Mouse (Mus musculus) spleen, embryonic (tissue): ENCODE results near the gene Snap91.

Experiments used
- CTCF ChIA-PET: fragments of 350-600 bp; sonication (Branson Sonifier 250); formaldehyde crosslinking; loops from one replicate; lab custom pipeline; 2022; lab: Charles Lee

Snap91 gene

DNA sequence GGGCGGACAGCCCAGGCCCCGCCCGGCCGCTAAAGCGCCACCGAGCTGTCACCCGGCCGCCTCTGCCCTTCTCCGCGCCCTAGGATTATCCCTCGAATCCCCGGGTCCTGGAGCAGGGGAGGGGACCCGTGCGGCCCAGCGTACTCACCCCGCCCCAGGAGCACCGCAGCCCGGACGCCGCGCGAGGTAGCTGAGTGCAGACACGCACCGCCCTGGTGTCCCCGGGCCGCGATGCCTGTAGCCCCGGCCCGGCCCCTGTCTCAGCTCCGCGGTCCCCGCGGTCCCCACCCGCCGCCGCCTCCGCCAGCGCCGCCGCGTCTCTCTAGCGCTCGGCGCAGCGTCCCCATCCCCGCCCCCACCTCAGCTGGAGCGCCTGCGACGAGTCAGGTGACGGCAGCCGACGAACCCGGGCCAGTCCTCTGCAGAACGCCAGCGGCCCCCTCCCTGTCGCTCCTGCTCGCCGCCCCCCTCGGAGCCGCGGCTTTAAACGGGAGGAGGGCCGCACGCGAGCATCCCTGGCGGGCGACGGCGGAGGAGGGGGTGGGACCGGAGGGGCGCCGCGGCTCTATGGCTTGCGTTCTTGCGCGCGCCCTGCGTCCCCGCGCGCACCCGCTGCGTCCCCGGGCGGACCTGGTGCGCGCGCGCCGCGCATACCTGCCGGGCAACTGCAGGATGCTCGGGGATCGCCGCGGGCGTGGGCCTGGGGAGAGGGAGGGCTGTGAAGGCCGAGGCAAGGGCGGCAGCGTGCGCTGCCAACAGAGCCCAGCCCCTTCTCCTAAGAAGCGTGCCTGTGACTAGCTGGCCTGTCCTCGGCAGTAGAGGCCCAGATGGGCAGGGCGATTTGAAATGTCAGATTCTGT lies at the start of gene Snap91:
Gene Snap91 (minus strand): TSS at position 542 of the 860 bp plus-strand sequence.
- CTCF ChIA-PET, result no interaction called here

DNA sequence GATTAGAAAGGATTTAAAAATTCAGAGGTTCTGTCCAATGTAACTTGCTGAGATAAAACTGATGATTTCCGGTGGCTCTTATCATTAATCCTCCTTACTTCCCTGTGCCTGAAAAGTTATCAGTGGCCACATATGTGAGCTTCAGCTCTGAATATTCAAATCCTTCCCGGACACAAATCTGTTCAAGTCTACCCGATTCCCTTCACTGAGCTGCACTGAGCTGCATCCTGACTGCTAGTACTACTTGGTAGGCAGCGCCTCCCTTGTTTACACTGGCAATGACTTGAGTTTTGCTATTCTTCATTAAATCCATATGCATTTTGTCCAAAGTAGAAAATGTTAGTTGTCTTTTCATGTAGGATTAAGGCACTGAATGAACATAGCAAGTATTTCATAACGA lies 46.1 kb upstream of the Snap91 start:
- CTCF ChIA-PET, result no interaction called here

DNA sequence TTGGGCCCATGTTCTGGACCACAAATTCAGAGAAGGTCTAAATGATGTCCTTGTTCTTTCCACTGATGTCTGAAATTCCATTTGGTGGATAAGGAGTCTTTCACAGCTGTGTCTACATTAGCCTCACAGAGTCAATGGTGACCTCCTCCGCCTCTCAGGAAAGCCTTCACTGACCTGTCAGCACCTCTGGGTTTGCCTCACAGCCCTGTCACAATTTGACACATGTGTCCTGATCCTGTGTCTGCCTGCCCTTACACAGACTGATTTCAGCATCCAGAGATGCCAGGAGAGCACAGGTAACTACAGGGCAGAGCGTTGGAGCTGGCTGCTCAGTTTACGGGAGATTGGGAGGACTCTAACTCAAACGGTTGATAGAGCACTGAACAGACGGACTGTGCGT lies 45.2 kb upstream of the Snap91 start:
- CTCF ChIA-PET, result no interaction called here

DNA sequence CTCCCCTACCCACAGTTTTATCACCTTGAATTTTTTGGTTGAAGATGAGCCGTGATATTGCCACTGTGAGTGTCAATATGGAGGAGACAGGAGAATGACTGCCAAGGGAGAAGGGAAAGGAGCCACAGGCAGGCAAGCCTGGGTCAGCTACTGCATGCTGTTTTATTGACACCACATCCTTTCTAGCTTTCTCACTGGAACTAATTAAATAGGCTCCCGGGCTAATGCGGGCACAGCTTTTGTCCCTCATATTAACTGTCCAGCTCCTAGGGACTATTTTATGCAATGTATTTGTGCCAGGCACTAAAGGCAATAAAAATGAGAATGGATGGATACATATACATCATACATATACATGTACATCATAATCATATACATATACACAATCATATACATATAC lies 42.0 kb upstream of the Snap91 start:
- CTCF ChIA-PET, result no interaction called here

DNA sequence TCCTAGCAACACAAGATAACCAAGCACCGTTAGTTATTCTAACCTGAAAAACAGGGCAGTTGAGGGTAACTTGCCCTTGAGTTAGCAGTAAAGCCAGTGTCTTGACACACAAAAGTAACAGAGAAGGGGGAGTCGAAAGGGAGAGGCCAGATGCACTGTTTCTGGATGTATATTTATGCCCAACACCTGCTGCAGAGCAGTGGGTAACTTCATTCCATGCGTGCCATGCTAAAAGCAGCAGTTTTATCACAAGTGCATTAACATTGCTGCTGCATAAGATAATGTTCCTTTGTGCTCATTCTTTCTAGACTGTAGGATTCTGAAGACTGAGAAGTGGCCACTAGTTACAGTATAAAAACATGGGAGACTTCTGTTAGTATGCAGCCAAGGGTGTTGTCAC lies 36.1 kb upstream of the Snap91 start:
- CTCF ChIA-PET, result no interaction called here

DNA sequence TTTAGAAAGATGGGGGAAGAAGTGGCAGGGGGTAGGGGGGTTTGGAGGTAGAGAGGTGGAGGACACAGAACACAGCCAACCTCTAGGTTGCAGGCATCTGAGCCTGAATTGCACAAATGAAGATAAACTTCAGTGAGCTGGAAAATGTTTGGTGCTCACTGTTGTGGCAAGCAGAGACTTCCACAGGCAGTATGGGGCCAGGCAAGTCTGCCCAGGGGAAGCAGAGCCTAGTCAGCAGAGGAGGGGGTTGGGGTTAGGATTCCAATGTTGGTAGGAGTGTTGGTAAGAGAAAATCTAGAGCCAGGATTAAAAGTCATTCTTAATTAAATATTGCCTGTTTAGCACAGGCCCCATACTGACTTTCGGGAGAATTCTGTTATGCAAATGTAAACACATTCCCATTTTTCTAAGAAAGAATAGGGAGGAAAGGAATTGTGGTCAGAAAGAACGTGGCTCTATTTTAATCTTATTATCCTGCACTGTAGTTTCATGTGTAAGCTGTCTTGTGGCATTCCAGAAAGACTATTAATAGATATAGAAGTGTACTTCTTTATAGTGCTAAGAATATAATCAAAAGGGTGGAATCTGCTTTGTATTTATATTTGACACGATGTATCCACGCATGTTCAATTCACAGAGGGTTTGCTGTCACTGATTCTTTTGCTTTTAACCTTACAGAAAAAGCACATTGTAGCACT lies 19.2 kb upstream of the Snap91 start:
- CTCF ChIA-PET, result no interaction called here

DNA sequence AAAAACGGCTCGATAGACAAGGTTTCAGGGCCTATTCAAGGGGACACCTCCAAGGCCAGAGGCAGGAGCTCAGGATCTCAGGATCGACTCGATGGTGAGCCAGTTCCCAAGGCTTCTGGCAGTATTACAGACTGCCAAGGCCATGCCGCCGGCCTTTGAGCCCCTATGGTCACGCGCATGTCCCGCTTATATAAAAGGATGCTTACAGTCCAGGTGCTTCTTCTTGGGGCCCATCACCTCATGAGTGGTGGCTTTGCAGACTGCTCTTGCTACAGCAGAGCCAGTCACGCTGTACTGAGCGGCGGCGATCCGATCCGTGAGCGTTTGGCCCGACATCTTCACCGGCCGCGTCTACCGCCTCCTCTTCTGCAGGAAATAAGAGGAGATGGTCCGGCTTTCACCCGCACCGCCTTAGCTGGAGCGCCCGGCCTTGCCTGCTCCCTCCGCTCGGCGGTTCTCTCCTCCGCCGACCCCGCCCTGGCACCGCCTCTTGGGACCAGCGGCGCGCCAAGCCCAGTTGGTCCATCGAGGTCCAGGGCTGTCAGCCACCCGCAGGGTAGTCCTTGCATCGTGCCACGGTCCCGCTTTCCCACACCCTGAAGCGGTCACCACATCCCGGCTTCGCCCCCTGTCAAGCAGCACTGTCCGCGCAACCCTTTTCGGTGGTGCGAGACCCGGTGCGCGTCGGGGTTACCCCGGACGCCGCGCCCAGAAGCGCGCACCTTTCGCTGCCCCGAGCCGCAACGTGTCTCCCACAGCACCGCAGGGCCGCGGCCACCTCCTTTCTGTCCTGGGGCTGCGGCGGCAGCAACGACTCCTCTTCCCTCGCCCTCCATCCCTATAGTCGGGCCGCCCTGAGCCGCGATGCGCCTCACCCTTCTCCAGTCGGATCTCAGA lies 990 bp downstream of the Snap91 start:
- CTCF ChIA-PET, result no interaction called here

DNA sequence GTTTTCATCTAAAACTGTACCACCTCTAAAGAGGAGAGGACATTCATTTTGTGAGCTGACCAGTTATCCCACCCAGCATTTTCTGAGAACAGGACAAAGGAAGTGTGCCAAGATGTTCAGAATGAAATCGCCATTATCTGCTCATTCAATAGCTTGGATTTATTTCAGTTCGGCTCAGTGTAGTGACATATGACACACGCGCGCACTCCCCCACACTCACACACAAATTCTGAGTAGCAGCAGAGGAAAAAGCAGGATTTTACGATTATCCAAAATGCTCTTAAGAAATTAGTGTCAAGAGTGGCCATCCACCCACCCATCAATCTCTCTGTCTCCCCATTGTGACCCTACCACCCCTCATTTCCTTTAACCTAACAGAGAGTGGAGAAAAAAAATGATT lies 1.7 kb downstream of the Snap91 start:
- CTCF ChIA-PET, result no interaction called here

DNA sequence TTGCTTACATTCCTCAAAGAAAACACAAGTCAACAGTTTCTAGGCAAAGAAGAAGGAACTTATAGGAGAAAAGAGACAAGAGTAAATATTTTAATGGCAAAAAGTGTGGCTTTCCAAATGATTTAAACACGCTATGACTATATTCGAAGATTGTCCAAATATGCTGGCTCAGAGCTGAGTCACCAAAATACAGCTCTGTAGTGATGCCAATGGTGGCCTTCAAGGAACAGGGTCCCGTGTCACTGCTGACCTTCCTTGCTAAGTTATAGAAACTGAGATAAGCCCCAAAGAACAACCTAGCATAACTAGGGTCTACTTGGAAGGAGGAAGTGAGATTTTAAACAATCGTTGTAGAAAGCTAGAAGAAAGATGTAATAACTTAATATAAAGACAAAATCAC lies 6.8 kb downstream of the Snap91 start:
- CTCF ChIA-PET, result no interaction called here

DNA sequence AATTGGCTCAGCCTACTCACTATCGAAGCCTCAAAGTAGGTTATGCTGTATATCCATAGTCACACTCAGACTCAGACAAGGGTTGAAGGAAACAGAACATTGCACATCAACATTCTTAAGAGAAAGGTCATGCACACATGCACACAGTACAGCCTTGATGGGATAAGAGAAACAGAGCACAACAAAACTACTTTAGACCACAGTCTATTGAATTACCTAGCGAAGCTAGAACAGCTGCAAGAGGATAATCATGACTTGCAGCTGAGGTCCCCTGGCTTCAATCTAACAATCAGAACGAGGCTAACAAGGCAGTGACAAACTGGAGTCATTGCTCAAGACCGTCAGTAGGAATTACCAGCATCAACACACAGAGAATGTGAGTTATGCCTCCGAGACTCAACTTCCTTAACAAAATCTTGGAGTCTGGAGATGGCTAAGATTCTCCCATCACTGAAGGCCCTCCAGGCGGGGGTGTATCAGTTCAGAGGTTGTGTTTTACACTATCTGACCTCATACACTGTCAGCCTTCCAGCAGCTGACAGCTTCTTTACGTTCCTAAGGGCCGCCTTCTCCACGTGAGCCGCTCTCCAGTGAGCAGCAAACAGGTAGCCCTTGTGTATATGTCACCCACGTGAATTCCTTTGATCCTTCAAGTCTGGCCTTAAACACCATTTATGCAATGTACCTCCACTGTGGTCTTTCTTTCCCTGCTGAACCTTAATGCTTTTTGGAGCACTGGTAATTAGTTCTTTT lies 10.7 kb downstream of the Snap91 start:
- CTCF ChIA-PET, result no interaction called here

DNA sequence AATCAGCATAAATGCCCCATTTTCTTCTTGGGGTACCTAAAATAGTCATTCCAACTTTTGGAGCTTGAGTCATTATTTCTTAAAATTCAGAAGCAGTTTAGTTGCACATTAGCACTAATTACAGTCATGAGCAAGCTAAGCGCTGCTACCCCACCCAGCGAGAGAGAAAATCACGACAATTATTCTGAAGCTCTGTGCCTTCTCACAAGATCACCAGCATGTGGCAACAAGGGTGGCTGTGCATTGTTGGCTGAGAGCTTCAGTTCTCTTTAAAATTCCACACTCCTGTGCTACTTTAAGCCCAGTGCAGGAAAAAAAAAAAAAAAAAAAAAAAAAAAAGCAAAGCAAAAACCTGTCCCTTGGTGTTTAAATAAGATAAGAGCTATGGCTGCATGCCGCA lies 22.4 kb downstream of the Snap91 start:
- CTCF ChIA-PET, result no interaction called here

DNA sequence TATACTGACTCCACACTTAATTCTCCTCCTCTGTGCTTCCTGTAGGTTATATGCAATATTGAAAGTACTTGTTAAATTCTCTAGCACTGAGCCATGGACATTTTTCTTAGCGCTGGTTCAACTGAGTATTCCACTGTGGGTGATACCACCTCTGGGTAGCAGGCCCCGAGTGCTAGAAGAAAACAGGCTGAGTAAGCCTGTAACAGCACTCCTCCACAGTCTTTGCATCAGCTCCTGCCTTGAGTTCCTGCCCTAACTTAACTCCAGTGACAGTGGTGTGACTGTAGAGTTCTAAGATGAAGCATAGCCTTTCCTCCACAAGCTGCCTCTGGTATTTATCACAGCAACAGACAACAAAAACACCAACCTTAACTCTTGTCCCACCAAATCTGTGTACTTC lies 22.8 kb downstream of the Snap91 start:
- CTCF ChIA-PET, result no interaction called here

DNA sequence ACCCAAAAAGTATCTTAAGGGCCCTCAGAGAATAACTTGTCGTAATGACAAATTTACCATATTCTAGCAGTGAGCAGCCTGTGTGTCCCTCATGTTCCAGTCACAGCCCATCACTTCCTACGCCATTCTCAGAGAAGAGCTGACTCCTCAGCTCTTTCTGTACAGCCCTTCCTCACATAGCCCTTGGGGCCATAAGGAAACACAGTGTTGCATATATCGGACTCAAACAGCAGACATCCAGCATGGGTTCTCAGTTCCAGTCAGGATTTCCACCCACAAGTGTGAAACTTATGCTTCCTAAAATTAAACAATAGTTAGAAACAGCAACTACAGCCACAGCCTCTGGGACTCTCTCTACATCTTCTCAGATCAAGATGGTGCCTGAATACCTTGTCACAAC lies 27.6 kb downstream of the Snap91 start:
- CTCF ChIA-PET, result no interaction called here

DNA sequence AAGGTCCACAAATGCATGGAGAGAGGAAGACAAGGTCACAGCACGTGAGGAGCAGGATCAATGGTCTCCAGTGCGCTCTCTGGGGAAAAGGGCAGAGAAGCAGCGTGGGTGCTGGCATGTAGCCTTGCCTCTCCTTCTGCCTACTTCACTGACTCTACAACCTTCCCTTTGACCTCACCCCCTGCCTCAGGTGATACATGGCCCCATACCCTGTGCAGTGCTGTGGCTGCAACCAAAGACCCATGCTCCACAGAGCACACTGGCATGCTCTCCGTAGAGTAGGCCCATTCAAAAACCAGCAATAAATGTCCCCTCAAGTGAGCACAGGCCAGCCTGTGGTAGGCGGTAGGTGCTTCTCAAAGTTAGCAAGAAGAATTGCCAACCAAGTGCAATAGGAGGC lies 28.8 kb downstream of the Snap91 start:
- CTCF ChIA-PET, result no interaction called here

DNA sequence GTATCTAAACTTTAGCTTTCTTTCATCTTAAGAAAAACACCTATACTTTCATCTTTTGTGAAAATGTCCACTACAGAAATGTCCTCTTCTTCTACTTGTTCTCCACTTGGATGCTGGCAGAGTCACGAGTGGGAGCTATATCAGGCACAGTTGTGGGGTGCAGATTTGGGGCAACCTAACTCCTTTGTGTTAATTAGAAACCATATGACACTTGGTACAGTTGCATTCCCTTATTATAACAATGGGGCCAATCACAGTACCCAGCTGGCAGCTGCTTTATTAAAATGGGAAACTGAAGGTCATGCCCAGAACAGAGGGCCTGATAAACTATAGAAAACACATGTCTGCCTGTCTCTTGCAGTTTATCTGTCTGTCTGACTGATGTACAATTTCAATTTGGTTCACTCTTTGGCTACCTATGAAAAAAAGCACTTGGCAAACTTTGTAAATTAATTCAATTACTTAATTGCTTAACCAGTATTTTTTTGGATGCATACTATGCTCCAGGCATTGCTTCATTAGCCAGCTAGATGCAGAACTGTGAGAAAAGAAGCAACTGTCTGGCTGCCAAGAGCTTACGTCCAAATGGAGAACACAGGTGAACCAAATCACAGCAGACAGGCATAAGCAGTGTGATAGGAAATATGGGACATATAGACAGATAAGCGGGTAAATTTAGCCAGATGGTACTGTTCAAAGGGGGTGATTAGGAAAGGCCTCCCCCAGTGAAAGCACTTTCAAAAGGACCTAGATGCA lies 29.8 kb downstream of the Snap91 start:
- CTCF ChIA-PET, result no interaction called here

DNA sequence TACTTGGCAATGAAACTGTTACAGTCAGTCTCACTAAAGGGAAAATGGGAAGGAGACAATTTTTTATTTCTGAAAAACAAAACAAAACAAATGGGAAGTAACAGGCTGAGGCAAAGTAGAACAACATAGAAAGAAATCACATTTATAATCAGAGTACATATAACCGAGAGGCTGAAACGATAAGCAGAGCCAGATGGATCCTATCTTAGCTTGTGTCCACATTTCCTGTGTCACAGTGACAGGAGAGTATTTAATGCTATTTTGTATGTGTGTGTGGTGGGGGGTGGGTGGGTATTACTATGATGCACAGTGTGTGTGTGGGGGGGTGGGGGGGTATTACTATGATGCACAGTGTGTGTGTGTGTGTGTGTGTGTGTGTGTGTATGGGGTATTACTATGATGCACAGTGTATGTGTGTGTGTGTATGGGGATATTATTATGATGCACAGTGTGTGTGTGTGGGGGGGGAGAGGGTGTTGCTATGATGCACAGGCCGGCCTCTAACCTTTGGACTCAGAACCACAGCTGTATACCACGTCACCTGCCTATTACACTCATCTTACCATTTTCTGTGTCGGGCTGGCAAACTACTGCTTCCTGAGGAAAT lies 36.6 kb downstream of the Snap91 start:
- CTCF ChIA-PET, result no interaction called here

DNA sequence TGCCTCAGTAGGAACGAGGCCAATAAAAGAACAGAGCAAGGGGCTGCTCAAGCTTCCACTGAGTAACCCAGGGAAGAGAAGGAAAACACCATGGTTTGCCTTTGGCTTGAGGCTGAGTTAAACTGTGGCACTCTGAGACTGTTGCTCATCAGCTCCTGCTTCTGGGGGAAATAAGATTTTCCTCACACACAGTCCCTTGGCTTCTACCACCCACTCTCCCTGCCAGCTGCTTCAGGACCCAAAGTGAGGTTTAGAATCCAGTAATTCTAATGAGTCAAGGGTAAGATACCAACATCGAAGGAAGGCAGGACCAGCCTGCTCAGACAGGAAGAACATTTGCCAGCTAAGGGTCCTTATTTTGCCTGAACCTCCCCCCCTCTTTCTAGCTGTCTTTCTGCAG lies 50.7 kb downstream of the Snap91 start:
- CTCF ChIA-PET, result no interaction called here

DNA sequence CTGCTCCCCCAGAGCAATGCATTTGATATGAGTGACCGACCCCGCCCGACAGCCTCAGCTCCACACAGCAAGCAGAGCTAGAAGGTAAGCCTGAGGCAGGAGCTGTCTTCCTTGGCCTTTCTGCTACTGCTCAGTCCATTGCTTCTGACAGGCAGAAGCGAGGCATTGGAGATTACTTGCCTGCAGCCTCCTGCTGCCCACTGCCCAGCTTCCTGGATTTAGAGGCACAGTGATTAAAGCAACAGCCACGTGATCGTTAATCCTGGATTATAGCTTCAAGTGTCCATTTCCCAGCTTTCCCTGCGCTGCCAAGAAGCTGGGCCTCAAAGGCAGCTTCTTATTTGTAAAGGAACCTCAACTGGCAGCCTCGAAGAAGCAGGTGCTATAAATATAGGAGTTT lies 51.4 kb downstream of the Snap91 start:
- CTCF ChIA-PET, result no interaction called here

DNA sequence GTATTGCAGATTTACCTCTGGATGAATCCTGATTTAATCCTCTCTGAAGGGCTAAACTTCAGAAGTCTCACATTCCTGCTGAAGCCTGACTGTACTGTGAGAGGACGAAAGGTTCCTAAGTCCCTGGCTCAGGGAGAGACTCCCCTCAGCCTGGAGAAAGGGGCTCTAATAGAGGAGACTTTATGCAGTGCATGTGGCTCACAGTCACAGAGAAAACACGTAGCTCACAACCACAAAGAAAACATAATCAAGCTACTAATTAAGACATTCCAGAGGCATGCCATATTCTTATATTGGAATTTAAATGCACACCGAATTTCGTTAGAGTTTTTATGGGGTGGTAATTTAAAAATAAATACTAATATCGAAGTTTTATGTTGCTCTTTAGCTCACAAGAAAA lies 61.1 kb downstream of the Snap91 start:
- CTCF ChIA-PET, result no interaction called here

DNA sequence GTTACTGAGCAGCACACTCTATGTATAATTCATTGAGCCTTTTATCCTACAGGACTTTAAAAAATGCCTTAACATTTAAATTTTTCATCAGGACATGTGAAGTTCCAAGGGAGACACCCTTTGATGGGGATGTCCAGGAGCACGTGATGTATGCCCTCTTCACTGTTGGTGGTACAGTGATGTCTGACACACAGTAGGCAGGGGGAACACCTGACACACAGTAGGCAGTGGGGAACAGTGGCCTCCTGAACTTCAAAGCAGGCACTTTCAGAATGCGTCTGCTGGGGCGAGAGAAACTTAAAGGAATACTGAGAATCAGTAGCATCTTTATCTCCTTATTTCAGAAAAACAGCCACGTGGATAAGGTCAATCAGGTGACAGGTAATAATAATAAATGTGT lies 62.8 kb downstream of the Snap91 start:
- CTCF ChIA-PET, result no interaction called here
